Mouse (Mus musculus) kidney, adult 2 months (tissue): Measurements from ENCODE around the gene Srpx2.

Source experiments
- CTCF ChIP-seq: fragments of 200-500 bp; conservative IDR thresholded peaks from 2 replicates; pipeline ENCODE4 v1.5.1; 2011; ENCODE audit warnings: low read depth, mild to moderate bottlenecking, control low read depth, low read length, moderate library complexity, mixed read lengths; ENCODE audit not compliant: insufficient read depth, insufficient read length
- POLR2A ChIP-seq: fragments of 200-500 bp; IDR thresholded peaks from one replicate; pipeline ENCODE4 v1.6.1; 2011; ENCODE audit warnings: low read depth, low read length, control low read depth

DNA sequence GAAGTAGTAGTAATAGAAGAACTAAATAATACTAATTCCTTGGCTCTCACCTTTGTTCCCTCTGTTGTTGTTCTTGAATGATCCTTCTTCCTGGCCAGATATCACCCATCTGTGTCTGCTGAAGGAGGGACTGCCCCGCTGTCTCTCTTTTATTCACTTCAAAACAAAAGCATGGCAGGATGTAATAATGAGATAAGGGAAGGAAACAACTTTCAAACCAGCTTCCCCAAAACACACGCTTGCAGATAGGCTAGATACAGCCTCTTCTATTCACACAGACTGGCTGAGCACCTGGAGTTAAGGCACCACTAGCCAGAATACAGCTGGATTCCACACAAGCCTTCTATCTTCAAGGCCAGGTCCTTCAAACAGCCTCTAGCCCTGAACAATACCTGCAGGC lies 52.4 kb downstream of the Srpx2 start:
- TF ChIP-seq POLR2A (no peak), CTCF (no peak)
